ENCODE assay signal across 9 mouse cellular contexts in the genomic region with DNA sequence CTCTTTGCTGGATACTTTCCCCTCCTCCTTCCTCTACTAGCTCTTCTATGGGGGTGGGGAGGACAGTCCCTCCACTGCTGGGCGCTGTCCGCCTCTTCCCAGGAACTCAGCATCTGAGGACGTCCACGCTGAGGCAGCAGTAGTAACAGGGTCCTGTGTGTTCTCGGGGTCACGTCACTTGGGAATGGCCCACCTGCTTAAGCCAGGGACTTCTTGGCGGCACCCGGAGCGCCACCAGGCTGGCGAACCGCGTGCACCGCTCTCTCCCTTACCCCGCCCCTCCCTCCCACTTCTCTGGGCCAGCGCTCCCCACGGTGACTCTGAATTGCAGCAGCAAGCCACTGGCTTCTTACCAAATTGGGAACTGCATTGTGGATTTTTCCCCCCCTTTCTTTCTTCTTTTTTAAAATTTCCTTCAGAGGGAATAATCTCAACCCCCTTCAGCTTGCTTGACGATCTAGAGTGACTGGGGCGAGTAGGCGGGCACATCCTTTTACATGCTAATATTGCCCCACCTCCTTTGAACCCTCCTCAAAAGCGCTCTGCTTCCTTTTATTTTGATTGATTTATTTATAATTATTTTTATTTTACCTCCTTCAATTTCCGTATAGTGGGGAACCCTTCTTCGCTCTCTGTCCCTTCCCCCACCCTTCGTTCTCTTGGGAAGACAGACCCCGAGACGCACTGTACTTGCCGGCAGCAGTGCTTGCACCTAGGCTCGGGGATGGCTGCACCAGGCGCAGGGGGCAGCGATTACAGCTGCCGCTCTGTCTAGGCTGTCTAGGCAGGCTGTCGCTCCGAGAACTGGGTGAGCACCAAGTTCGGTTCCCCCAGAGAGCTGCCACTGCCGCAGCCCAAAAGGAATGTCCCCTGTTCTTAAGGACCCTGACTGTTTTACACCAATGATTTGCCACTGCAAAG.
DNase-seq lines count a peak whose midpoint lies in the region; ATAC-seq and TF ChIP-seq lines count a peak whose summit lies in the region.
"Had no signal": no experiment of that assay in that cellular context is flagged by ENCODE, and none has a peak within 500 bp of the region (broad histone marks: within the 10 kb centered on the region; RNA-seq: fewer than 3 reads in every experiment).

No protein-coding gene starts in this region.

- H3K79me2 ChIP-seq in heart, adult 2 months (replicated peaks; ENCODE audit: control insufficient read depth, insufficient read depth, low read length), result no peaks in the 10 kb centered on the region

- intact Hi-C loops in heart, adult 2 months (cut with DNase I), result no loop called here

- TF ChIP-seq CTCF in heart, adult 2 months (IDR thresholded peaks at IDR 0.05), result no peak

- TF ChIP-seq EP300 in heart, adult 2 months (IDR thresholded peaks at IDR 0.05; ENCODE audit: insufficient read depth, low read depth, low read length), result no peak

- no peaks in the 10 kb centered on the region for H3K36me3 ChIP-seq in heart, embryonic 12.5 days
- no peaks in the 10 kb centered on the region for H3K36me3 ChIP-seq in heart, adult 2 months (ENCODE audit: control insufficient read depth, insufficient read depth, low read length)
- H3K36me3 ChIP-seq in forebrain, embryonic 15.5 days, result no peaks in the 10 kb centered on the region
- no peaks in the 10 kb centered on the region for H3K36me3 ChIP-seq in stomach, embryonic 16.5 days (ENCODE audit: control insufficient read depth, insufficient read depth, low read length)

- H3K9ac ChIP-seq in heart, embryonic 12.5 days, result peak overlapping the region; percentile 35; the same call in 1 of the 2 replicates
- no peak overlapping the region for H3K9ac ChIP-seq in heart, adult 2 months (ENCODE audit: low read depth, low read length)
- H3K9ac ChIP-seq in forebrain, embryonic 15.5 days (replicated peaks), result peak overlapping the region; percentile 58
- H3K9ac ChIP-seq in stomach, embryonic 16.5 days (ENCODE audit: low read length), result no peak overlapping the region

- TF ChIP-seq POLR2A in heart, adult 2 months (IDR thresholded peaks at IDR 0.05; ENCODE audit: insufficient read depth, low read depth, low read length), result no peak

- no peak for DNase-seq in heart, adult 2 months
- DNase-seq in cerebellum, adult 11-12 months, result peak; percentile 57
- DNase-seq in layer of hippocampus, adult 8-10 months (ENCODE audit: low spot score in 2 of 2), result peak; percentile 14 to 42
- peak; percentile 60 for DNase-seq in mesoderm, embryonic 11.5 days (ENCODE audit: low read depth, low spot score)
- DNase-seq in spleen, adult 18-20 months, result no peak

- ATAC-seq in heart, embryonic 12.5 days (ENCODE audit: insufficient number of reproducible peaks, low FRiP score), result no peak
- peak; percentile 94 for ATAC-seq in forebrain, embryonic 15.5 days (replicated peaks)
- ATAC-seq in stomach, embryonic 16.5 days (ENCODE audit: insufficient read depth, low FRiP score), result peak; percentile 72

- under 1% methylated on average over 34 of the region's 34 CpGs for WGBS in heart, embryonic 12.5 days
- 1% methylated on average over 34 of the region's 34 CpGs for WGBS in heart, adult 2 months
- under 1% methylated on average over 34 of the region's 34 CpGs for WGBS in forebrain, embryonic 15.5 days
- under 1% methylated on average over 34 of the region's 34 CpGs for WGBS in stomach, embryonic 16.5 days

- H3K4me1 ChIP-seq in heart, embryonic 12.5 days (replicated peaks), result peaks cover 12% of the 10 kb centered on the region
- H3K4me1 ChIP-seq in heart, adult 2 months (ENCODE audit: control insufficient read depth, insufficient read depth, low read length), result no peaks in the 10 kb centered on the region; the same call in 1 of the 2 replicates
- peaks cover 17% of the 10 kb centered on the region for H3K4me1 ChIP-seq in forebrain, embryonic 15.5 days
- H3K4me1 ChIP-seq in stomach, embryonic 16.5 days (ENCODE audit: control insufficient read depth, insufficient read depth, low read length), result 0 out of 2 replicates have a peak, but pooled peaks cover 4% of the 10 kb centered on the region

- H3K4me3 ChIP-seq in heart, embryonic 12.5 days, result peak overlapping the region; percentile 45
- no peak overlapping the region for H3K4me3 ChIP-seq in heart, adult 2 months
- peak overlapping the region; percentile 63 for H3K4me3 ChIP-seq in forebrain, embryonic 15.5 days
- peak overlapping the region; percentile 40 for H3K4me3 ChIP-seq in stomach, embryonic 16.5 days (replicated peaks; ENCODE audit: low read length)

- H3K27ac ChIP-seq in heart, embryonic 12.5 days (ENCODE audit: poor library complexity, severe bottlenecking), result no peak overlapping the region
- H3K27ac ChIP-seq in heart, adult 2 months, result no peak overlapping the region
- H3K27ac ChIP-seq in forebrain, embryonic 15.5 days (replicated peaks), result peak overlapping the region; percentile 73
- no peak overlapping the region for H3K27ac ChIP-seq in stomach, embryonic 16.5 days (ENCODE audit: low read length)
- H3K27ac ChIP-seq: macrophage had no signal

- H3K9me3 ChIP-seq in heart, embryonic 12.5 days (replicated peaks), result no peaks in the 10 kb centered on the region
- no peaks in the 10 kb centered on the region for H3K9me3 ChIP-seq in forebrain, embryonic 15.5 days
- no peaks in the 10 kb centered on the region for H3K9me3 ChIP-seq in stomach, embryonic 16.5 days (replicated peaks; ENCODE audit: control insufficient read depth, low read length)

- H3K4me2 ChIP-seq in heart, embryonic 12.5 days, result peak overlapping the region; percentile 96
- peak overlapping the region; percentile 83 for H3K4me2 ChIP-seq in forebrain, embryonic 15.5 days (replicated peaks)
- peak overlapping the region; percentile 62 for H3K4me2 ChIP-seq in stomach, embryonic 16.5 days (ENCODE audit: low read depth, low read length)

- H3K27me3 ChIP-seq in heart, embryonic 12.5 days (replicated peaks), result no peaks in the 10 kb centered on the region
- peaks cover 2% of the 10 kb centered on the region for H3K27me3 ChIP-seq in heart, adult 2 months (ENCODE audit: control insufficient read depth, insufficient read depth, low read length)
- no peaks in the 10 kb centered on the region for H3K27me3 ChIP-seq in forebrain, embryonic 15.5 days
- H3K27me3 ChIP-seq in stomach, embryonic 16.5 days (ENCODE audit: control insufficient read depth, insufficient read depth, low read length), result peaks cover 7% of the 10 kb centered on the region; the same call in 1 of the 2 replicates

Comparison
In these comparisons a context has a peak if more than half of its experiments do, and no peak if none do; other contexts are left out.
1. H3K9ac ChIP-seq: peak in heart, embryonic 12.5 days (single experiment) and forebrain, embryonic 15.5 days (single experiment); none in heart, adult 2 months (single experiment) and stomach, embryonic 16.5 days (single experiment).
2. DNase-seq: peak in cerebellum, adult 11-12 months (single experiment), layer of hippocampus, adult 8-10 months (2 of 2) and mesoderm, embryonic 11.5 days (single experiment); none in heart, adult 2 months (0 of 2) and spleen, adult 18-20 months (0 of 2).
3. Peak in every context shown above with its lines, with median percentiles within 50 percentile points of each other: H3K4me2 ChIP-seq.